Mouse (Mus musculus): ENCODE measurements at regions not wholly inside any gene's neighbourhood (a gene's known extent, or its start where the extent isn't known, plus 50 kb on each side); places are given as distances from the start of the nearest gene placed in this dataset.

- Histone ChIP-seq H3K4me3 (ENCODE audit: low read depth, low read length) (no peak overlapping the region), H3K27me3 (ENCODE audit: insufficient read depth, low read length) (no peaks in the 10 kb centered on the region), H3K36me3 (ENCODE audit: insufficient read depth) (no peaks in the 10 kb centered on the region), H3K9ac (no peak overlapping the region), H3K27ac (ENCODE audit: low read depth, low read length) (no peak overlapping the region), H3K4me1 (ENCODE audit: insufficient read depth) (no peaks in the 10 kb centered on the region), H3K4me2 (ENCODE audit: low read depth) (no peak overlapping the region), H3K9me3 (ENCODE audit: low read length) (no peaks in the 10 kb centered on the region)
- no peak for ATAC-seq
- DNase-seq: no peak
- 50% methylated on average over 1 of the region's 1 CpGs for WGBS
- no peak for TF ChIP-seq CTCF (IDR thresholded peaks at IDR 0.05; ENCODE audit: low read depth)
Observed at GRCm38 (mm10) chr3:56863591-56863990, 438.2 kb downstream of the Tm4sf1 start.

- no peaks in the 10 kb centered on the region for H3K4me1 ChIP-seq (ENCODE audit: insufficient read depth)
- no peak for TF ChIP-seq CTCF (IDR thresholded peaks at IDR 0.05; ENCODE audit: low read depth)
- H3K4me3 ChIP-seq (ENCODE audit: low read depth, low read length): no peak overlapping the region
- H3K9me3 ChIP-seq (ENCODE audit: low read length): no peaks in the 10 kb centered on the region
- no peak overlapping the region for H3K9ac ChIP-seq
- no peaks in the 10 kb centered on the region for H3K27me3 ChIP-seq (ENCODE audit: insufficient read depth, low read length)
- H3K36me3 ChIP-seq (ENCODE audit: insufficient read depth): no peaks in the 10 kb centered on the region
- no peak overlapping the region for H3K4me2 ChIP-seq (ENCODE audit: low read depth)
- WGBS: 77% methylated on average over 9 of the region's 9 CpGs
- ATAC-seq (peak; percentile 95), DNase-seq (peak; percentile 61)
- peak overlapping the region; percentile 62 for H3K27ac ChIP-seq (ENCODE audit: low read depth, low read length)
Observed at GRCm38 (mm10) chr3:56859841-56860240, 441.9 kb downstream of the Tm4sf1 start.

GRCm38 (mm10) chr3:56845462-56845770, 456.4 kb downstream of the Tm4sf1 start:
- no peak overlapping the region for H3K4me2 ChIP-seq (ENCODE audit: low read depth)
- H3K27ac ChIP-seq (ENCODE audit: low read depth, low read length): no peak overlapping the region
- H3K27me3 ChIP-seq (ENCODE audit: insufficient read depth, low read length): no peaks in the 10 kb centered on the region
- no peak for ATAC-seq
- no peaks in the 10 kb centered on the region for H3K4me1 ChIP-seq (ENCODE audit: insufficient read depth)
- H3K36me3 ChIP-seq (ENCODE audit: insufficient read depth): no peaks in the 10 kb centered on the region
- DNase-seq: no peak
- WGBS: 71% methylated on average over 1 of the region's 1 CpGs
- H3K9me3 ChIP-seq (ENCODE audit: low read length): no peaks in the 10 kb centered on the region
- no peak overlapping the region for H3K9ac ChIP-seq
- H3K4me3 ChIP-seq (ENCODE audit: low read depth, low read length): no peak overlapping the region
- TF ChIP-seq CTCF (IDR thresholded peaks at IDR 0.05; ENCODE audit: low read depth): no peak

GRCm38 (mm10) chr3:56844681-56845461, 456.9 kb downstream of the Tm4sf1 start:
- no peak overlapping the region for H3K27ac ChIP-seq (ENCODE audit: low read depth, low read length)
- WGBS: 18% methylated on average over 6 of the region's 6 CpGs
- ATAC-seq: peak; percentile 72

DNA sequence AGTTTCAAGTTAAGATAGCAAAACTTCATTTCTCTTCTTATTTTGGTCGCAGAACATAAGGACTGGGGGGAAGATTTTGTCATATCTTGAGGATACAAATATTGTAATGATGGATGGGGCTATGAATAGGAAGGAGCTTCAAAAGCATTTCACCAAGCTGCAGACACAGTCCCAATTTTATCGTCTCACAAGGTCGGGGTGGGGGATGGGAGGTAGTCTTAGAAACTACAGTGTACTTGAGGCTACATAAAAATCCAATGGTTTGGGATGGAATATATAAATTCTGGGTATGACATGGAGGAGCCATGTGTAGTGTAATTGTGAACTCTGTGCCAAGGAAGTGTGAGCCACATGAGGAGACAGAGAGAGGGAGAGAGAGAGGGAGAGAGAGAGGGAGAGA, 464.6 kb downstream of the Tm4sf1 start:
- peak; percentile 82 for ATAC-seq
- WGBS: 74% methylated on average over 3 of the region's 3 CpGs
- H3K4me3 ChIP-seq (ENCODE audit: low read depth, low read length): no peak overlapping the region

More at GRCm38 (mm10) chr3:56844681-56845461, 456.9 kb downstream of the Tm4sf1 start:
- Histone ChIP-seq H3K4me3 (ENCODE audit: low read depth, low read length) (no peak overlapping the region), H3K36me3 (ENCODE audit: insufficient read depth) (no peaks in the 10 kb centered on the region), H3K9me3 (ENCODE audit: low read length) (no peaks in the 10 kb centered on the region), H3K4me1 (ENCODE audit: insufficient read depth) (no peaks in the 10 kb centered on the region), H3K4me2 (ENCODE audit: low read depth) (no peak overlapping the region), H3K9ac (no peak overlapping the region), H3K27me3 (ENCODE audit: insufficient read depth, low read length) (no peaks in the 10 kb centered on the region)
- peak; percentile 47 for DNase-seq
- no peak for TF ChIP-seq CTCF (IDR thresholded peaks at IDR 0.05; ENCODE audit: low read depth)

DNA sequence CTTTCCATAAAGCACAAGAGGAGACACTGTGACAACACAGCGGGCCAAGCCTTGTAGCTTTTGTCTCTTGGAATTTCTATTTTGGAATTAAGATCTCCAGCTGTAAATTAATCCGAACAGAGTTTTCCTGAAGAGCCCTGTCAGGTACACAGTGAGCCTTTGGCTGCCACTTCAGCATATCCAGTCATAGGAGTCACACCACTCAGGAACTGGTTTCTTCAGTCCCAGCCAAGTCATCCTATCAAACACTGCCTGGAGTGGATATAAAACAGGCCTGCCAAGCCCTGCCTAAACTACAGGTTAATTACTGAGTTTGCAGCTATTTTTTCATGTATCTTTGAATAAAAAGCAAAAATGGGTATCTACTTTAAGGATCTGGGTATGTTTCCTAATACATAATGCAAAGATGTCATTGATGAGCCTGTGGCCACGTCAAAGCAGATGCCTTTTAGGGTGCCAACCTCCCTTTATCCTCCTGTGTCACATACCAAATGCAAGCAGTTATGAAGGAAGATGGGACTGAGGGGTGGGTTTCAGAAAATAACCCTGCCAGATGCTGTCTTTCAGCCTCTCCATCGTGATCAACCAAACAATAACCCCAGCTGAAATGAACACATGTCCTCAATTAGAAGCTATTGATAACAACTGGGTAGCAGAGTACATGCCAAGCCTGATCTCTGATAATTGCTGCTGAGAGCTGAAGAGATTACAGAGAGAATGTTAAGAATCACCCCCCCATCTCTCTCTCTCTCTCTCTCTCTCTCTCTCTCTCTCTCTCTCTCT, 471.3 kb downstream of the Tm4sf1 start:
- no peak for TF ChIP-seq CTCF (IDR thresholded peaks at IDR 0.05; ENCODE audit: low read depth)
- H3K27me3 ChIP-seq (ENCODE audit: insufficient read depth, low read length): no peaks in the 10 kb centered on the region; the same call in 1 of the 2 replicates
- no peaks in the 10 kb centered on the region for H3K4me1 ChIP-seq (ENCODE audit: insufficient read depth)
- no peak overlapping the region for H3K4me2 ChIP-seq (ENCODE audit: low read depth)
- 47% methylated on average over 4 of the region's 4 CpGs for WGBS
- DNase-seq (peak; percentile 41), ATAC-seq (peak; percentile 91)
- no peak overlapping the region for H3K9ac ChIP-seq
- H3K27ac ChIP-seq (ENCODE audit: low read depth, low read length): 0 out of 2 replicates have a peak overlapping the region, but pooled peaks have one; percentile 37
- no peak overlapping the region for H3K4me3 ChIP-seq (ENCODE audit: low read depth, low read length)
- no peaks in the 10 kb centered on the region for H3K9me3 ChIP-seq (ENCODE audit: low read length)
- no peaks in the 10 kb centered on the region for H3K36me3 ChIP-seq (ENCODE audit: insufficient read depth)

More for the DNA sequence above, 464.6 kb downstream of the Tm4sf1 start:
- no peak overlapping the region for H3K4me2 ChIP-seq (ENCODE audit: low read depth)
- H3K9ac ChIP-seq: no peak overlapping the region
- no peaks in the 10 kb centered on the region for H3K27me3 ChIP-seq (ENCODE audit: insufficient read depth, low read length)
- DNase-seq: peak; percentile 71
- H3K36me3 ChIP-seq (ENCODE audit: insufficient read depth): no peaks in the 10 kb centered on the region
- H3K4me1 ChIP-seq (ENCODE audit: insufficient read depth): no peaks in the 10 kb centered on the region
- H3K27ac ChIP-seq (ENCODE audit: low read depth, low read length): no peak overlapping the region
- no peak for TF ChIP-seq CTCF (IDR thresholded peaks at IDR 0.05; ENCODE audit: low read depth)
- H3K9me3 ChIP-seq (ENCODE audit: low read length): no peaks in the 10 kb centered on the region

GRCm38 (mm10) chr3:56824157-56824556, 477.6 kb downstream of the Tm4sf1 start:
- no peak overlapping the region for H3K27ac ChIP-seq (ENCODE audit: low read depth, low read length)
- 28% methylated on average over 4 of the region's 4 CpGs for WGBS
- H3K4me1 ChIP-seq (ENCODE audit: insufficient read depth): no peaks in the 10 kb centered on the region; the same call in 1 of the 2 replicates
- H3K36me3 ChIP-seq (ENCODE audit: insufficient read depth): no peaks in the 10 kb centered on the region
- no peak overlapping the region for H3K4me2 ChIP-seq (ENCODE audit: low read depth)
- no peaks in the 10 kb centered on the region; the same call in 1 of the 2 replicates for H3K27me3 ChIP-seq (ENCODE audit: insufficient read depth, low read length)
- peak; percentile 74 for ATAC-seq
- H3K9me3 ChIP-seq (ENCODE audit: low read length): no peaks in the 10 kb centered on the region
- no peak overlapping the region for H3K9ac ChIP-seq
- H3K4me3 ChIP-seq (ENCODE audit: low read depth, low read length): no peak overlapping the region
- TF ChIP-seq CTCF (IDR thresholded peaks at IDR 0.05; ENCODE audit: low read depth): no peak
- peak; percentile 39 for DNase-seq
